Mouse (Mus musculus): ENCODE results near the gene Cdk5rap2. TPM values are rescaled to one million over a fixed set of nuclear protein-coding genes. Genes with fewer than 3 reads are reported as not detected.

Cdk5rap2 gene
- total and polyA plus RNA-seq, 2 experiments from 2014 or later = 5.7 to 12.2 TPM

DNA sequence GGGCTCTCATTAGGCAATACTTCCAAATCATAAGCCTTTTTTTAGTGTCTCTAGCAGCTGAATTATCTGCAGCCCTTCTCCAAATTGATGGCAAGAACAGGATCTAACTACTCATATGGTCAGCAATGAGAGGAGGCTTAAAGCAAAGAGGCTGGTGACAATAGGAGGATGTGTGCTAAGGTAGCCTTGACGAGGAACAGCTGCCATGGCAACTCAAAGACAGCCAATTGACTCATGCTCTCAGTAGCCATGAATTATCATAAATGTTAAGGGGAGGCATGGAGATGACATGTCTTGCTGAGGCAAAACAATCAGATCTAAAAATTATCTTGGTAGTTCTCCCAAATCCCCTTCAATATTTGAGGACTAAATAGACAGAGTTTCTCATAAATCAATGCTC, 82.8 kb downstream of the Cdk5rap2 start:
- Histone ChIP-seq H3K4me3 (ENCODE audit: low read depth, low read length) (no peak overlapping the region), H3K9ac (replicated peaks; ENCODE audit: low read length, poor library complexity, severe bottlenecking) (no peak overlapping the region), H3K36me3 (ENCODE audit: insufficient read depth, low read length) (no peaks in the 10 kb centered on the region), H3K27ac (ENCODE audit: low read depth, low read length) (no peak overlapping the region), H3K9me3 (ENCODE audit: low read length) (no peaks in the 10 kb centered on the region), H3K4me1 (ENCODE audit: insufficient read depth, low read length) (no peaks in the 10 kb centered on the region), H3K4me2 (ENCODE audit: low read depth, low read length, poor library complexity, severe bottlenecking) (no peak overlapping the region), H3K27me3 (ENCODE audit: insufficient read depth, low read length) (no peaks in the 10 kb centered on the region)
- ATAC-seq (ENCODE audit: low FRiP score) (no peak), DNase-seq (ENCODE audit: low spot score) (no peak)
- no peak for TF ChIP-seq CTCF (IDR thresholded peaks at IDR 0.05)
- WGBS = 34% methylated on average over 1 of the region's 1 CpGs

DNA sequence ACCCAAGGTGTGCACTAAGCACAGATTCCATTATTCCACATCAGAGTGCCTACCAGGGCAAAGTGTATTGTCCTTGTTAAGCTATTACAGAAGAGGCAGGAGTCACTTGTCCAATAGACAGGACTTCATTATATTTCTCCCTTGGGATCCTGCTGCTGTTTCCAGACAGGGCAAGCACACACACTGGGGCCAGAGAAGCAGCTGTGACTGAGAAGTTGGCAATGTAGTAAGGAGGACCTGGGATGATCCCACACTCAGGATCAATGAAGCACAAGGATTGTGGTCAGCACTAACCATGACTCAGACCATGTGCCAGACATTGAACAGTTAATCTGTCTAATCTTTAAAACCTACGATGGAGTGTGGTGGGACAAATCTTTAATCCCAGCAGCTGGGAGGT, 88.7 kb downstream of the Cdk5rap2 start:
- Histone ChIP-seq H3K4me1 (ENCODE audit: insufficient read depth, low read length) (no peaks in the 10 kb centered on the region), H3K27me3 (ENCODE audit: insufficient read depth, low read length) (no peaks in the 10 kb centered on the region), H3K9me3 (ENCODE audit: low read length) (no peaks in the 10 kb centered on the region), H3K27ac (ENCODE audit: low read depth, low read length) (no peak overlapping the region), H3K9ac (replicated peaks; ENCODE audit: low read length, poor library complexity, severe bottlenecking) (no peak overlapping the region), H3K4me3 (ENCODE audit: low read depth, low read length) (no peak overlapping the region), H3K4me2 (ENCODE audit: low read depth, low read length, poor library complexity, severe bottlenecking) (no peak overlapping the region), H3K36me3 (ENCODE audit: insufficient read depth, low read length) (no peaks in the 10 kb centered on the region)
- WGBS = 33% methylated on average over 1 of the region's 1 CpGs
- DNase-seq (ENCODE audit: low spot score) = no peak
- ATAC-seq (ENCODE audit: low FRiP score) = no peak
- TF ChIP-seq CTCF (IDR thresholded peaks at IDR 0.05) = no peak

DNA sequence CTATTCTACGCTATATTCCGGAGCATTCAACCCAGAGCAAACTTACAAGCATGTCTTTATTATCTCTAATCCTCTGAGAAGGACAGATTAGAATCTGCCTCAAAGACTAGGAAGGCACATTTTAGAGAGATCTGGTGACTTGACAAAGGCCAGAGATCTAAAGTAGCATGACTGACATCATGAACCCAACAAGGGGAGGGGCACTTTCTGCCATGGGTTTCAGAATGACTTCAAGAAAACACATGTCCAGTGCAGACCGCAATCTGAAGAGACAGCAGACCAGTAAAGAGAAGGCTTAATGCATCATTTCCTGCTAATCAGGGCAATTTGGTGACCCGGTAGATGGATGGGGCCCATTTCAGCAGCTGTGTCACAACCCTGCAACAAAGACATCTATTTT, 98.1 kb downstream of the Cdk5rap2 start:
- no peak overlapping the region for H3K4me2 ChIP-seq (ENCODE audit: low read depth, low read length, poor library complexity, severe bottlenecking)
- no peak overlapping the region for H3K27ac ChIP-seq (ENCODE audit: low read depth, low read length)
- ATAC-seq (ENCODE audit: low FRiP score) (no peak), DNase-seq (ENCODE audit: low spot score) (no peak)
- no peak for TF ChIP-seq CTCF (IDR thresholded peaks at IDR 0.05)
- no peaks in the 10 kb centered on the region for H3K4me1 ChIP-seq (ENCODE audit: insufficient read depth, low read length)
- no peak overlapping the region for H3K9ac ChIP-seq (replicated peaks; ENCODE audit: low read length, poor library complexity, severe bottlenecking)
- H3K27me3 ChIP-seq (ENCODE audit: insufficient read depth, low read length) = no peaks in the 10 kb centered on the region
- 82% methylated on average over 4 of the region's 4 CpGs for WGBS
- H3K9me3 ChIP-seq (ENCODE audit: low read length) = no peaks in the 10 kb centered on the region
- H3K36me3 ChIP-seq (ENCODE audit: insufficient read depth, low read length) = peaks cover 12% of the 10 kb centered on the region; the same call in 1 of the 2 replicates
- H3K4me3 ChIP-seq (ENCODE audit: low read depth, low read length) = no peak overlapping the region

DNA sequence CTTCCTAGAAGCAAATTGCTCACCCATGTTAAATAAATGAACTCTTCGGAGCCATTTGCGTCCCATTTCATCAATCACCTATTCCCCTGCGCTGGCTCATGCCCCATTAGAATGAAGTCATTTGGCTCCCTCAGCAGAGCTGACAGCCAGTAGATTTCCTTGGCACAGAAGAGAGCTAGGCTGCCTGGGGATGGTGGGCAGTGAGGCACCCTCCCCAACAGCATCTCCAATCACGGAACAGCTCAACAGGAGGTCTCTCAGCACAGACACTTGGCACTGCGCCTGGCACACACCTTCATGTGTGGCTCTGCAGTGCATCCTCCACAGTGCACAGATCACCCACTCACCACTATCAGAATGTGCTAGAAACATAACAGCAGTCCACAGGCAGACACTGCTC, 98.7 kb downstream of the Cdk5rap2 start:
- peaks cover 12% of the 10 kb centered on the region; the same call in 1 of the 2 replicates for H3K36me3 ChIP-seq (ENCODE audit: insufficient read depth, low read length)
- H3K9ac ChIP-seq (replicated peaks; ENCODE audit: low read length, poor library complexity, severe bottlenecking) = no peak overlapping the region
- no peak overlapping the region for H3K4me3 ChIP-seq (ENCODE audit: low read depth, low read length)
- WGBS = 51% methylated on average over 5 of the region's 5 CpGs
- H3K27ac ChIP-seq (ENCODE audit: low read depth, low read length) = no peak overlapping the region
- H3K4me2 ChIP-seq (ENCODE audit: low read depth, low read length, poor library complexity, severe bottlenecking) = no peak overlapping the region
- no peaks in the 10 kb centered on the region for H3K4me1 ChIP-seq (ENCODE audit: insufficient read depth, low read length)
- no peaks in the 10 kb centered on the region for H3K9me3 ChIP-seq (ENCODE audit: low read length)
- TF ChIP-seq CTCF (IDR thresholded peaks at IDR 0.05) = no peak
- peak; percentile 71 for DNase-seq (ENCODE audit: low spot score)
- ATAC-seq (ENCODE audit: low FRiP score) = peak; percentile 68; the same call in 1 of the 2 replicates
- H3K27me3 ChIP-seq (ENCODE audit: insufficient read depth, low read length) = no peaks in the 10 kb centered on the region

GRCm38 (mm10) chr4:70307230-70307629, 103.0 kb downstream of the Cdk5rap2 start:
- WGBS = 72% methylated on average over 4 of the region's 4 CpGs

DNA sequence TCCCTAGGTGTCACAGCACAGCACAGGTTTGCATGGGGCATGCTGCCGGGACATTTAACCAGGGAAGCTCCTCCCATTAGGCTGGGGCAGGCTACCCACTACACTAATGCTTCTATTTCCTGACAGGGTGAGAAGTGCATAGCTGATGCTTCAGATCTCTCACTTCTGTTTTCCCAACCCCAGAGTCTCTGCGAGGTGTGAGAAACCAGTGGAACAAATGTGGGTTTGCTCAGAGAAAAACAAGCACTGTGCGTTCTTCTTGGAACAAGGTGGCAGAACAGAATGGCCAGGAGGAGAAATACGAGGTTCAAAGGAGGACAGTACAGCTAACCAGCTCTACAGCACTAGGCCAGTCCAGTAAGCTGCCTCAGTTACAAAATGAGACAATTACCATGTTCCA, 106.4 kb downstream of the Cdk5rap2 start:
- no peaks in the 10 kb centered on the region for H3K27me3 ChIP-seq (ENCODE audit: insufficient read depth, low read length)
- no peak for TF ChIP-seq CTCF (IDR thresholded peaks at IDR 0.05)
- H3K4me2 ChIP-seq (ENCODE audit: low read depth, low read length, poor library complexity, severe bottlenecking) = no peak overlapping the region
- H3K36me3 ChIP-seq (ENCODE audit: insufficient read depth, low read length) = peaks cover 12% of the 10 kb centered on the region
- H3K9ac ChIP-seq (replicated peaks; ENCODE audit: low read length, poor library complexity, severe bottlenecking) = no peak overlapping the region
- WGBS = 91% methylated on average over 4 of the region's 4 CpGs
- H3K9me3 ChIP-seq (ENCODE audit: low read length) = no peaks in the 10 kb centered on the region
- no peaks in the 10 kb centered on the region for H3K4me1 ChIP-seq (ENCODE audit: insufficient read depth, low read length)
- ATAC-seq (ENCODE audit: low FRiP score) (no peak), DNase-seq (ENCODE audit: low spot score) (no peak)
- H3K27ac ChIP-seq (ENCODE audit: low read depth, low read length) = no peak overlapping the region
- no peak overlapping the region for H3K4me3 ChIP-seq (ENCODE audit: low read depth, low read length)

More at GRCm38 (mm10) chr4:70307230-70307629, 103.0 kb downstream of the Cdk5rap2 start:
- Histone ChIP-seq H3K27me3 (ENCODE audit: insufficient read depth, low read length) (no peaks in the 10 kb centered on the region), H3K4me3 (ENCODE audit: low read depth, low read length) (no peak overlapping the region), H3K36me3 (ENCODE audit: insufficient read depth, low read length) (no peaks in the 10 kb centered on the region), H3K9me3 (ENCODE audit: low read length) (no peaks in the 10 kb centered on the region), H3K4me1 (ENCODE audit: insufficient read depth, low read length) (no peaks in the 10 kb centered on the region), H3K27ac (ENCODE audit: low read depth, low read length) (no peak overlapping the region), H3K9ac (replicated peaks; ENCODE audit: low read length, poor library complexity, severe bottlenecking) (no peak overlapping the region), H3K4me2 (ENCODE audit: low read depth, low read length, poor library complexity, severe bottlenecking) (no peak overlapping the region)
- peak; percentile 74 for DNase-seq (ENCODE audit: low spot score)
- no peak for ATAC-seq (ENCODE audit: low FRiP score)
- peak; percentile 87 for TF ChIP-seq CTCF (IDR thresholded peaks at IDR 0.05)

Measured in midbrain, postnatal 0 days (tissue).